Mouse (Mus musculus) spleen, postnatal 0 days (tissue): ENCODE data around the gene Gal3st4. TPM values are rescaled to one million over a fixed set of nuclear protein-coding genes. Genes with fewer than 3 reads are reported as not detected.

ENCODE experiments used
- polyA plus RNA-seq: library from polyadenylated mRNA; unstranded; fragments of >200 nt; fragmentation: Nextera tagmentation; extraction: Ambion mirVana; gene quantifications from 2 replicates; pipeline ENCODE4 v1.2.1, GENCODE M21; 2015

The Gal3st4 gene
- 0.49 and 0.56 TPM in 2 replicates for polyA plus RNA-seq

GRCm38 (mm10) chr5:138272409-138272923 lies at the start of gene Gal3st4:
Gene Gal3st4, minus strand, starts transcription at chr5:138272840.

GRCm38 (mm10) chr5:138279585-138280424 lies 7.2 kb upstream of the Gal3st4 start, which contains the start of the genes Gm43720, Gpc2 and Stag3:
Gene Gm43720, minus strand, starts transcription at chr5:138279958.
Gene Gpc2, minus strand, starts transcription at chr5:138280005.
Gene Stag3, plus strand, starts transcription at chr5:138280240.

GRCm38 (mm10) chr5:138263260-138264206 lies 9.1 kb downstream of the Gal3st4 start, which contains the start of gene BC037034:
Gene BC037034, minus strand, starts transcription at chr5:138264033.

DNA sequence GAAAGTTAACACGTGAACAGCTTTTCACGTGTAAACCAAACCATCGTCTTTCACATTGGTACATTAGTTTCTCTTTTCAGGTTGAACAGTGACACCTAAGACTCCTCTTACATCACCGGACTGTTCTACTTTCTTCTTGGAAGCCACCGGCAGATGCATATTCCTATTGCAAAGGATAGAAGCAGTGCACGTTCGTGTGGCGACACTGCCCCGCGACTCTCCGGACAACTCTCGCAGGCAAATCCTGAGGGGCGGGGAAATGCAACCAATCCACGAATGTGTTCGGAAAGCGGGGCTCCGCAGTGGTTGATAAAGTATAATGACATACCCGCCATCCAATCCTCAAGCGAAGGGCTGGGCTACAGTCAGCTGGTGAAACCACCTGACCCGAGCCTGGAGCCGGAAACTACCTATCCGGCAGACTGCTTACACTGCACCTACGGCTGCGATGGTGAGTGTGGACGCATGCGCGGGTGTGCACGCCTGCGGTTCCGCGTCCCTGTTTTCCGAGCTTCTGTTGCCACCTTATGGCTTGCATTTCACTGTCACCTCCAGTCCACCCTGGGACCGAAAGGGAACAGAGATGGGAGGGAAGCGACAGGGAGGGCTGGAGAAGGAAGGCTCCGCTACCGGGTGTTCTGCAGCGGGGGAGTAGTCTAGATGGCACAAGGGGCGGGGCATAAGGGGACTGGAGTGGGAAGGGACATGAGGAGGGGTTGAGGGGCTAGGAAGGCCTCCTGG lies 17.1 kb downstream of the Gal3st4 start, which contains the start of gene Lamtor4:
Gene Lamtor4 (plus strand): TSS at position 130 of the 741 bp plus-strand sequence.

DNA sequence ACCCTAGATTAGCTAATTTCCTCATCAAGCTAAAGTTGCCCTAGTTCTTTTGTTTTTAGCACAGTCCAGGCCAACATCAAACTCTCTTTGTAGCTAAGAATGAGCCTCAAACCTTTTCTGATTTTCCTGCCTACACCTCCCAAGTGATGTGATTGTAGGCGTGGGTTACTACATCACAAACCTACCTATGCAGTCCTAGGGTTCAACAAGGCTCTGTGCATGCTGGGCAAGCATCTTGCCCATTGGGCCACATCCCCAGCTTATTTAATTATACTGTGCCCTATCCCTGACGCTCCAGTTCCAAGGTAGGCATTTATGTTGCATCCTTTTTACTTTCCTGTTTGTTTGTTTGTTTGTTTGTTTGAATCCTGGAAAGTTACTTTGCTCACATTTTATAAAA lies 46.9 kb downstream of the Gal3st4 start, which contains the start of gene Nxpe5:
Gene Nxpe5 (plus strand): TSS at position 199 of the 400 bp plus-strand sequence.

Other genes starting within 250 kb of the Gal3st4 start
- gene Smok3c, start 219.6 kb downstream of the Gal3st4 start, polyA plus RNA-seq, result not detected in 2 replicates
- gene Zkscan1, start 187.8 kb downstream of the Gal3st4 start, polyA plus RNA-seq, result 4.9 and 5.4 TPM in 2 replicates
- gene Zscan21, start 155.9 kb downstream of the Gal3st4 start, polyA plus RNA-seq, result 14.2 and 17.9 TPM in 2 replicates
- gene Zfp113, start 117.1 kb downstream of the Gal3st4 start, polyA plus RNA-seq, result 6.2 and 7.3 TPM in 2 replicates
- 124 and 131 TPM in 2 replicates for gene Cops6, start 111.8 kb downstream of the Gal3st4 start, polyA plus RNA-seq
- gene Ap4m1, start 100.8 kb downstream of the Gal3st4 start, polyA plus RNA-seq, result 9.1 and 9.7 TPM in 2 replicates
- 197 and 222 TPM in 2 replicates for gene Mcm7, start 100.4 kb downstream of the Gal3st4 start, polyA plus RNA-seq
- gene Taf6, start 85.4 kb downstream of the Gal3st4 start, polyA plus RNA-seq, result 35.1 and 35.4 TPM in 2 replicates
- 20.0 and 20.2 TPM in 2 replicates for gene Cnpy4, start 85.4 kb downstream of the Gal3st4 start, polyA plus RNA-seq
- gene Mblac1, start 78.5 kb downstream of the Gal3st4 start, polyA plus RNA-seq, result 6.0 and 7.3 TPM in 2 replicates
- 1.1 and 1.6 TPM in 2 replicates for gene Nxpe5, start 46.9 kb downstream of the Gal3st4 start, polyA plus RNA-seq
- gene Lamtor4, start 17.4 kb downstream of the Gal3st4 start, polyA plus RNA-seq, result 59.8 and 75.8 TPM in 2 replicates
- 8.0 and 8.6 TPM in 2 replicates for gene BC037034, start 8.8 kb downstream of the Gal3st4 start, polyA plus RNA-seq
- gene Gm43720, start 7.1 kb upstream of the Gal3st4 start, polyA plus RNA-seq, result not detected in 2 replicates
- gene Gpc2, start 7.2 kb upstream of the Gal3st4 start, polyA plus RNA-seq, result 1.5 TPM in 2 replicates
- 1.8 and 2.4 TPM in 2 replicates for gene Stag3, start 7.4 kb upstream of the Gal3st4 start, polyA plus RNA-seq
- 0.52 and 1.0 TPM in 2 replicates for gene Pvrig, start 69.1 kb upstream of the Gal3st4 start, polyA plus RNA-seq
- 10.5 and 12.1 TPM in 2 replicates for gene Zfp157, start 168.6 kb upstream of the Gal3st4 start, polyA plus RNA-seq